Mouse (Mus musculus) retina, postnatal 7 days (tissue): ENCODE results near the gene Wwox.

Experiments
- DNase-seq: peaks from one replicate; pipeline ENCODE4 v3.0.0-alpha.2; 2012; ENCODE audit warnings: low read depth, low spot score

The Wwox gene

GRCm38 (mm10) chr8:114468526-114469207, 29.2 kb downstream of the Wwox start:
- no peak for DNase-seq

GRCm38 (mm10) chr8:114469208-114469590, 29.7 kb downstream of the Wwox start:
- DNase-seq, result no peak

GRCm38 (mm10) chr8:114473546-114473945, 34.1 kb downstream of the Wwox start:
- DNase-seq, result no peak

- DNase-seq, result no peak
These were observed 37.5 kb downstream of the Wwox start for GRCm38 (mm10) chr8:114476919-114477318.

GRCm38 (mm10) chr8:114477790-114478189, 38.3 kb downstream of the Wwox start:
- no peak for DNase-seq

- DNase-seq, result no peak
These were observed 40.3 kb downstream of the Wwox start for GRCm38 (mm10) chr8:114479749-114480148.

- DNase-seq, result no peak
These were observed 52.3 kb downstream of the Wwox start for GRCm38 (mm10) chr8:114491662-114492160.

- DNase-seq, result no peak
These were observed 60.1 kb downstream of the Wwox start for GRCm38 (mm10) chr8:114499448-114500144.

- no peak for DNase-seq
These were observed 62.5 kb downstream of the Wwox start for GRCm38 (mm10) chr8:114501906-114502305.

GRCm38 (mm10) chr8:114503196-114503595, 63.7 kb downstream of the Wwox start:
- DNase-seq, result no peak

- no peak for DNase-seq
These were observed 65.4 kb downstream of the Wwox start for GRCm38 (mm10) chr8:114504889-114505288.

GRCm38 (mm10) chr8:114505351-114506347, 66.2 kb downstream of the Wwox start:
- DNase-seq, result no peak

- no peak for DNase-seq
These were observed 67.9 kb downstream of the Wwox start for GRCm38 (mm10) chr8:114507404-114507803.

- DNase-seq, result no peak
These were observed 70.8 kb downstream of the Wwox start for GRCm38 (mm10) chr8:114510226-114510625.

GRCm38 (mm10) chr8:114512075-114512935, 72.8 kb downstream of the Wwox start:
- DNase-seq, result no peak

- no peak for DNase-seq
These were observed 75.2 kb downstream of the Wwox start for GRCm38 (mm10) chr8:114514692-114515091.

GRCm38 (mm10) chr8:114523061-114523460, 83.6 kb downstream of the Wwox start:
- DNase-seq, result no peak

GRCm38 (mm10) chr8:114526626-114527267, 87.3 kb downstream of the Wwox start:
- no peak for DNase-seq

- no peak for DNase-seq
These were observed 88.3 kb downstream of the Wwox start for GRCm38 (mm10) chr8:114527648-114528221.

GRCm38 (mm10) chr8:114529581-114529980, 90.1 kb downstream of the Wwox start:
- no peak for DNase-seq
